Mouse (Mus musculus) CH12F3 (cell line): Measurements from ENCODE around the gene Srp68.

Experiments used
- in situ Hi-C: fragments of 300-500 bp; cut with MboI; formaldehyde crosslinking; loops from 2 replicates; pipeline ENCODE4 v1.14.3; 2020; ENCODE audit warnings: low sequenced_read_pairs

The Srp68 gene

DNA sequence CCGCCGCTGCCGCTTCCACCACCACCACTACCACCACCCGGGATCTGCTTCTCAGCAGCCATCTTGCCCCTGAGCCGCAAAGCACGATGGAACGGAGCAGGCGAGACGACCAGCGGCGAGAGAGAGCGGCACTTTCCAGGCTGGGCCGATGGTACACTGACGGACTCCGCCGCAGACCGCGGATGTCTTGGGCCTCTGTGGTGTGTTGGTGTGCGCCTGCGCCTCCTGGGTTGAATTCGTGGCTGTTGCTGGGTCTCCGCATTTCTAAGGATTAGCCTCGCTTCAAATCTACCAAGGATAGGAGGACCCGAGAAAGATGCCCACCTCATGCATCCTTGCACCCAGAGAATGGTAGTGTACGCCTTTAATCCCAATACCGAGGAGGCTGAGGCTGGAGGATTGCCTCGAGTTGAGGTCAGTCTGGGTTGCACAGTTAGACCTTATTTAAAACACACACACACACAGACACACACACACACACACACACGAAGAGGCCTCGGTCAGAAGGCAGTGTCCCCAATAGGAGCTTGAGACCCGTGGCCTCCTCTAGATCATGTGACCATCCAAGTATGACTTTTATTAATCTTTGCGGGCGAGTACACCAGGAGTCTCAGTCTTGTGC is at the start of gene Srp68:
Srp68 (minus strand) TSS at position 173 of the 622 bp plus-strand sequence.
- in situ Hi-C loops, result no loop called here

GRCm38 (mm10) chr11:116318719-116319659 is 45.0 kb upstream of the Srp68 start:
- in situ Hi-C loops, result loop anchor here (5.0 kb wide), 1 partner anchor 128 kb away; no protein-coding TSS in a partner anchor

GRCm38 (mm10) chr11:116312359-116312758 is 38.3 kb upstream of the Srp68 start:
- in situ Hi-C loops, result no loop called here

DNA sequence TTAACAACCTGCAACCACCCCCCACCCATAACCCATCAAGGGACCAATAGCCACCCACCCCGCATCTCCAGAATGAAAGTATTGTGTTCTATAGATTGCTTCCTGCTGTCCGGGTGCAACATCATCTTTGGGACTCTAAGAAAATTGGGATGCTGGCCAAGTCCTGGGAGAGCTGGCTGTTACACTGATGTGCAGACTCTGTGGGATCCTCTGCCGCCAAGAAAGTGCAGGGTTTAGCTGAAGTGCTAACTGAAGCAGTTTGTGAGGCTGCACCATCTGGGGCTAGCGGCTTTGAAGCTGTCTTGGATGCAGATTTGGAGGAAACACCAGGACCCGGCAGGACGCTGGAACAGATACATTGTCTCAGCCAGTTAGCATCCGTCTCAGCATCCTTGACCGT is 37.2 kb upstream of the Srp68 start:
- in situ Hi-C loops, result no loop called here

- in situ Hi-C loops, result no loop called here
Measured at GRCm38 (mm10) chr11:116309601-116310000, 35.6 kb upstream of the Srp68 start.

DNA sequence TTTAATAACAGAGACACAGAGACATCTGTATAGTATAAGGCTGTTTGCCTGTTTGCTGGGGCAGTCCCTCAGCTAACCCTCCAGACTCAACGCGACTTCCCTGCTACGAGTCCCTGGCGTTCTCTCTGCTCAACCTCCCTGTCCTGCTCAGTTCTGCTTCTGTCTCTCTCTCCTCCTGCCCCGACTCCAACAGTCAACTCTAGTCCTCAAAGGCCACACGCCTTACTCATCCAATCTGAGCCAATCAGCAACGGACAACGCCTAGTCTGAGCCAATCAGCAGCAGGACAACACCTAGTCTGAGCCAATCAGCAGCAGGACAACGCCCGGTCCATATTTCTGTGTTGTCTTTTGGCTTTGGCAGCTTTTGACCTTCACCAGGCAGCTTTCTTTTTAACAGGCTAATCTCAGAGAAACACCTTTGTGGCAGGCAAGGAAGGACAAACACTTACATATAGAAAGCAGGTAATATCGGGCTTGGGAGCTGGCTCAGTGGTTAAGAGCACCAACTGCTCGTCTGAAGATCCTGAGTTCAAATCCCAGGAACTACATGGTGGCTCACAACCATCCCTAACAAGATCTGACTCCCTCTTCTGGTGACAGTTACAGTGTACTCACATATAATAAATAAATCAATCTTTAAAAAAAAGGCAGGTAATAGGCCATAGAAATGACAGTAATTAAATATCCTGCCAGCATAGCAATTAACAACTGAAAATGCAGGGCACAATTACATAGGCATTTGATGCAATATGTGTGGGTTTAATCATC is 33.9 kb upstream of the Srp68 start:
- in situ Hi-C loops, result no loop called here

DNA sequence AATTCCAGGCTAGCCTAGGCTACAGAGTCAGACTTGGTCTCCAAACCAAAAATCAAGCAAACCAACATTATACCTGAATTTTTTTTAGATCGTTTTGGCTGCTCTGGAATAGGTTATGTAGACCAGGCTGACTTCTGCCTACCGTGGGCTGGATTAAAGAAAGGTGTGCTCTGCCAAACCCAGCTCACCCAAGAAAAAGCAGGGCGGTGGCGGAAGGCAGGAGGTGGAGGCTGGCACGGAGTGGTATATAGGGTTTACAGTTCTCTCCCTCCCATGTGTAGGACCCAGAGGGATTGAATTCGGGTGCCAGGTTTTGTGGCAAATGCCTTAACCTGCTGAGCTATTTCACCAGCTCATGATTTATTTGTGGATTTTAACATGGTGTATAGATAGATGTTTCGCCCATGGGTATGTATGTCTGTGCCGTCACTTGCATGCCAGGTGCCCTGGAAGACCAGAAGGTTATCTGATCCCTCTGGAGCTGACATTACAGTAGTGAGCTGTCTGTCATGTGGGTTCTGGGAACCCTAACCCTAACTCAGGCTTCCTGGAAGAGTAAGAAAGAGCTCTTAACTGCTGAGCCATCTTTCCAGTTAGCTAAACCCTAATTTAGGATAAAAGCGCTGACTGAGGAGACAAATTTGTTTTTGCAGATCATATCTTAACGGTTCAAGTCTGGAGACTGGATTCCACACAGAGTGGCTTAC is 33.2 kb upstream of the Srp68 start, which contains the start of gene Exoc7:
Exoc7 (minus strand) TSS at position 215 of the 707 bp plus-strand sequence.
- in situ Hi-C loops, result no loop called here

DNA sequence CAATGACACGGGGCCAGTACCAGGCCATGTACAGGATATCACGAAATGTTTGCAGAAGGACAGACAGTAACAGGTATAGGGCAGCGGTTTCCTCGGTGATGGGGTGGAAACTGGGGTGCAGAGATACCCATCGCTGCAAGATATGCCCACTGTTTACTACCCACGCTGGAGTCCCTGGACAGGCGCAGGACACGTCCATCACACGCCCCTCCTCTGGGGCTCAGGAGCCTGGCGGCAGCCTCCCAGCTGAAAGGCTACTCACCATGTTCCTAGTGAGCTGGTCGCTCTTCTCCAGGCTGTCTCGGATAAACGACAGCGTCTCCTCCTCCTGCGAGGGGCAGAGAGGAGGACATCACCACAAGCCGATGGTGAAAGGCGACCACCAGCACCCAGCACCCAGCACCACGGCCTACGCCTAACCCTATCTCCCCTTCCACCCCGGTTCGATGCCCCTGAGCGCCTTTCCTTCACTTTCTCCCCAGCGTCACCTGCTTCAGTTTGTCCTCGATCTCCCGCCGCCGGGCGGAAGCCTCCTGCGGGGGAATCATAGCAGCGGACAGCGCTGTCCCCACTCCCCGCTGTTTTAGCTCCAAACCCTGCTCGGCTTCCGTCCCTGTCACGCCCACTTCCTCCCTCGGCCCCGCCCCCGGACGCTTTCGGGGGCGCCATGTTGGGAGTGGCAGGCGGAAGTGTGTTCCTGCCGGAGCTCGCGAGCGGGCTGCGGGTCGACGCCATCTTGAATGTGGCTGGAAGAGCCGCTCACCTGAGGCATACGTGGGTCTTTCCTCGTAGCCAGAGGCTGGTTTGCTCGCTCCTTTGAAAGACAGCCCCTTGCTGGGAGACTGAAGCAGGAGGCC is 32.3 kb upstream of the Srp68 start:
- in situ Hi-C loops, result no loop called here

DNA sequence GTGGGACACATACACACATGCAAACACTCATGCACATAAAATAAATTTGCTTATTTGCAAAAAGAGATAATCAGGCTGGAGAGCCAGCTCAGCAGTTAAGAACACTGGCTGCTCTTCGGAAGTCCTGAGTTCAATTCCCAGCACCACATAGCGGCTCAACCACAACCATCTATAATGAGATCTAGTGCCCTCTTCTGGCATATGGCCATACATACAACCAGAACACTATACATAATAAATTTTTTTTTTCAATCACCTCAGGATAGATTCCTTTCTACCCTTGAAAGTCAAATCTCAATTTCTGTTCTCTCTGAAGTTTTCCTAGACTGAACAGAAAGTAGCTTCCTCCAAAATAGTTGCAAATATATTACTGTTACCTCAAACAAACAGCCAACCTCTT is 31.4 kb upstream of the Srp68 start:
- in situ Hi-C loops, result no loop called here

GRCm38 (mm10) chr11:116298621-116299020 is 24.6 kb upstream of the Srp68 start:
- in situ Hi-C loops, result no loop called here

DNA sequence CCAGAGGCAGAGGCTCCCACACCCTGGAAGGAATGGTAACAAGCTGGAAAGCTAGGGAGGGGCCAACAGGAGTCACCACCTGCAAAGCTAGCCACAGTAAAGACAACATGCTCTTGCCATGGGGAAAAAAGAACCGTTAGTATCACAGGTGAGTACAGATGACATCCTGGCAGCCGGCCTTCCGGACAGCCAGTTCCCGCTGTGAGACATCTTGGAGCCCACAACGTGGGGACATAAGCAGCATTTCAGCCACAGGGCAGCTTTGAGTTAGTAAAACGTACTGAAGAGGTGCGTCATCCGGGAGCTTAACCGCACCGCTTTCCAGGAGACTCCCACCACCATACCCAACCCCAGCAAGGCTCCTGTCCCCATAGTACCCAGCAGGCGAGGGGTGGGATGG is 24.2 kb upstream of the Srp68 start:
- in situ Hi-C loops, result no loop called here

DNA sequence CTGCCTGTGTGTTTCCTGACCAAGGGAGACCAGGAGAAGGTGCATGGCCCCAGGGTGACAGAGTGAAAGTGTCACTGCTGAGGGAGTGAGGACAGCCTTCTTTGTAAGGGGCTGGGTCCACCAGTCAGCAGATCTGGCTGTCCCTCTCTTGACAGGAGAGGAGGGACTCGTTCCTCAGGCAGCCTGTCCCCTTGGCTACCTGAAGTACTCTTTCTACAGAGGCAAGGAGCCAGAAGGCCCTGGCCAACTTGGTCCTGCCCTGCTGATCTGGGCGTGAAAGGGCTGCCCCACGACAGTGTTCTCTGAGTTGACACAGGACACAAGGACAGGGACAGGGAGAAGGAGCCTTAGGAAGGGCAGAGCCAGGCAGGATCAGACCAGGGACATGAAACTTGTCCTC is 23.0 kb upstream of the Srp68 start:
- in situ Hi-C loops, result no loop called here

- in situ Hi-C loops, result no loop called here
Measured at GRCm38 (mm10) chr11:116296191-116296734, 22.2 kb upstream of the Srp68 start.

DNA sequence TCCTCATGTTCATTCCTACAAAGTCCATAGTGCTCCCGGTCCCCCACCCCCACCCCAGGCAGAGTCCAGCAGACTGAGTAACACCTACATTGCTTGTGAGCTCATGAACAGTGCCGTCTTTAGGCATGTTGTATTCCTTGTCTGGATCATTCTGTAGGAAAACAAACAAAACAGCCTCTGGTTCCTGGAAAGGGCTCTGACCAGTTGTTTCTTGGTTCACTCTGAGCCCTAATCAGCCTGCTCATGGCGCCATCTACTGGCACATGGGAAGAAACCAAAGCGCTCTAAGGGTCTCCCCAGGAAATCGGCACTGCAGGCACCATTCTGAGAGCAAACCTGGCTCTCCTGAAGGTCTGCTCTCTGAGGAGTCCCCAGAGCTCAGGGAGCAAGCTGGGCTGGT is 20.3 kb upstream of the Srp68 start:
- in situ Hi-C loops, result no loop called here

DNA sequence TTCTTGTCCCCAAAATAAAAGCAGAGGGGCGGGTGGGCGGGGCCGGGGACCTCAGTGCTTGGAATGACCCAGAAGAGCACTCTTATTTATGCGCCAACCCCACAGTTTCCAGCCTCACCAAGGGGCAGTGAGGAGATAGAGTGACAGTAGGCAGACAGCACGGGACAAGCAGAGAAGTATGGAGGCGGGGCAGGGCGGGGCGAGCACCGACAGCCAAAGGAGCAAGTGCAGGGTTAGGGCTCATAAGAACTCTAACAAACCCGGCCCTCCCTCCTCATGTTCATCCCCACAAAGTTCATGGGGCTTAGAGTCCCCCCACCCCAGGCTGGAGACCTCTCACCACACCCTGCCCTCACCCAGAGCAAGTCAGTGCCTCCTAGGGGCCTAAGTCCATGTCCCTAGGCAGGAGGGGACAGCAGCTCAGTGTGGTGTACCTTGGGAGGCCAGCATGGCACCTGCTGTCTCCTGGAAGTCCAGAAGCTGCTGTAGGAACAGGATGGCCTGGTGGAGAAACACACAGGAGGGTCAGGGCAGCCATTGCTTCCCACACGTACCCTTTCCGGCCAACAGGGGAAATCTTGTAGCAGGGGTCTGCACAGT is 19.6 kb upstream of the Srp68 start:
- in situ Hi-C loops, result no loop called here

GRCm38 (mm10) chr11:116292401-116292800 is 18.4 kb upstream of the Srp68 start:
- in situ Hi-C loops, result no loop called here

GRCm38 (mm10) chr11:116290556-116290955 is 16.5 kb upstream of the Srp68 start:
- in situ Hi-C loops, result no loop called here

GRCm38 (mm10) chr11:116287351-116287750 is 13.3 kb upstream of the Srp68 start:
- in situ Hi-C loops, result no loop called here

- in situ Hi-C loops, result no loop called here
Measured at GRCm38 (mm10) chr11:116285770-116286191, 11.8 kb upstream of the Srp68 start.
